In the genomic region with DNA sequence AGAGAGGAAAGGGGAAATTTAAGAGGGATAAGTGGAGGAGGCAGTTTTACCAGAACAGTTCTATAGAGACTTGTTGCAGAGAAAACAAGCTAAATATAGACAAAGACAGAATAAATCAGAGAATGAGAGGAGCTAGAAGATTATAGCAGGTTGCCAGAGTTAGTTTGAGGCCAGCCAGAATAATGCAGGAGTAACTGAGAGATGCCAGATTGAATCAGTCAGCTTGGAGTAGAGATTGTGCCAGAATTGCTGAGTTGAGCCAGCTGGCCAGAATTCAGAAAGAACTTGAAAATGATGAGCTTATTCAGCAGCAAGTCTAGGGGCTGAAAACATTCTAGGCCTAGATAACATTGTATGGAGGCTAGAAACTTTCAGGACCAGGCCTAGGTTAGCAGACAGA, we compare ENCODE assay signal across 18 mouse cellular contexts.
"Had no signal": no experiment of that assay in that cellular context is flagged by ENCODE, and none has a peak within 500 bp of the region (broad histone marks: within the 10 kb centered on the region; RNA-seq: fewer than 3 reads in every experiment).

No protein-coding gene starts in this region.

- H3K36me3 ChIP-seq: midbrain, embryonic 10.5 days; midbrain, embryonic 12.5 days; neural tube, embryonic 13.5 days; neural tube, embryonic 15.5 days had no signal

- H3K27ac ChIP-seq: liver, embryonic 14.5 days; midbrain, embryonic 10.5 days; midbrain, embryonic 12.5 days; neural tube, embryonic 13.5 days; neural tube, embryonic 15.5 days had no signal

- H3K9ac ChIP-seq: liver, embryonic 14.5 days; midbrain, embryonic 12.5 days; neural tube, embryonic 13.5 days; neural tube, embryonic 15.5 days had no signal

- H3K4me2 ChIP-seq: midbrain, embryonic 12.5 days; neural tube, embryonic 13.5 days; neural tube, embryonic 15.5 days had no signal

- H3K4me1 ChIP-seq: midbrain, embryonic 10.5 days; midbrain, embryonic 12.5 days; neural tube, embryonic 13.5 days; neural tube, embryonic 15.5 days had no signal

- H3K4me3 ChIP-seq: midbrain, embryonic 10.5 days; midbrain, embryonic 12.5 days; myocyte; neural tube, embryonic 13.5 days; neural tube, embryonic 15.5 days had no signal

- ATAC-seq: midbrain, embryonic 16.5 days had no signal

- H3K9me3 ChIP-seq: midbrain, embryonic 12.5 days; neural tube, embryonic 15.5 days had no signal

- H3K27me3 ChIP-seq: midbrain, embryonic 12.5 days; neural tube, embryonic 13.5 days; neural tube, embryonic 15.5 days had no signal

- DNase-seq: lung, adult 2 months; lung, postnatal 10 days; lung, postnatal 4 days; midbrain, embryonic 14.5 days; retina, postnatal 1 day; right cerebral cortex, adult 18-20 months; right cerebral cortex, postnatal 25 days; spleen, adult 18-20 months; thymus, adult 18-20 months; thymus, postnatal 14 days; thymus, postnatal 36 days had no signal
